Mouse (Mus musculus) limb, embryonic 13.5 days (tissue): ENCODE measurements at regions not wholly inside any gene's neighbourhood (a gene's known extent, or its start where the extent isn't known, plus 50 kb on each side); places are given as distances from the start of the nearest gene placed in this dataset.

Experiments used
- ATAC-seq: fragments of 200-750 bp; cut with Nextera tagmentation; 2 replicates; pipeline ENCODE4 v1.8.0; 2017; ENCODE audit warnings: low read depth, moderate number of reproducible peaks, moderate TSS enrichment; ENCODE audit not compliant: low FRiP score
- H3K27ac ChIP-seq: fragments of 300-500 bp; sonication (generic); 2 replicates; pipeline ENCODE4 v1.5.1; 2015; ENCODE audit warnings: inconsistent platforms, mild to moderate bottlenecking, moderate library complexity
- H3K27me3 ChIP-seq: fragments of 300-500 bp; sonication (generic); 2 replicates; pipeline ENCODE4 v1.6.1; 2015; ENCODE audit warnings: mild to moderate bottlenecking, inconsistent platforms
- H3K36me3 ChIP-seq: fragments of 300-500 bp; sonication (generic); 2 replicates; pipeline ENCODE4 v1.6.1; 2015; ENCODE audit warnings: inconsistent platforms, mild to moderate bottlenecking, moderate library complexity
- H3K4me1 ChIP-seq: fragments of 300-500 bp; sonication (generic); 2 replicates; pipeline ENCODE4 v1.6.1; 2015; ENCODE audit warnings: inconsistent platforms
- H3K4me2 ChIP-seq: fragments of 300-500 bp; sonication (generic); replicated peaks from 2 replicates; pipeline ENCODE4 v1.6.1; 2015; ENCODE audit warnings: inconsistent platforms, mild to moderate bottlenecking, moderate library complexity
- H3K4me3 ChIP-seq: fragments of 300-500 bp; sonication (generic); 2 replicates; pipeline ENCODE4 v1.5.1; 2015; ENCODE audit warnings: moderate library complexity, mild to moderate bottlenecking, inconsistent platforms
- H3K9ac ChIP-seq: fragments of 300-500 bp; sonication (generic); 2 replicates; pipeline ENCODE4 v1.6.1; 2015; ENCODE audit warnings: mild to moderate bottlenecking, inconsistent platforms
- H3K9me3 ChIP-seq: fragments of 300-500 bp; sonication (generic); 2 replicates; pipeline ENCODE4 v1.6.1; 2016; ENCODE audit warnings: inconsistent platforms
- WGBS: fragments of 180-500 bp; shearing (Covaris S2); methylation state at CpG from one replicate; pipeline ENCODE4 v1.1.7; 2015; 5-methylcytosine and 5-hydroxymethylcytosine counted together

DNA sequence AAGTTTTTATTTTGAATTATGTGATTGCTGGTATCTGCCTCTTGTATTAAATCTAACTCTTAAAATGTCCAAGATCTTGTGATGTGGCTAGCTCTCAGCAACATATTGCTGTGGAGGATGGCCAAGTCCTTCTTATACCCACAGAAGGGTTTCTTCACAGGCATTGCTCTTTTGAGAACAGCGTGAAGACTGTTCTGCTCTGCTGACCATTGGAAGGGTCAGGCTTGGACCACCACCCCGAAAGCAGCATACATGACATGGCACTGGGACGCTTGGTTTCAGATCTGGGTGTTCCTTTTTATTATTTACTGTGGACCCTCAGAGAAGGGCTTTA, 352.8 kb downstream of the Ankrd50 start:
- H3K36me3 ChIP-seq, result no peaks in the 10 kb centered on the region
- 92% methylated on average over 3 of the region's 3 CpGs for WGBS
- no peak for ATAC-seq

DNA sequence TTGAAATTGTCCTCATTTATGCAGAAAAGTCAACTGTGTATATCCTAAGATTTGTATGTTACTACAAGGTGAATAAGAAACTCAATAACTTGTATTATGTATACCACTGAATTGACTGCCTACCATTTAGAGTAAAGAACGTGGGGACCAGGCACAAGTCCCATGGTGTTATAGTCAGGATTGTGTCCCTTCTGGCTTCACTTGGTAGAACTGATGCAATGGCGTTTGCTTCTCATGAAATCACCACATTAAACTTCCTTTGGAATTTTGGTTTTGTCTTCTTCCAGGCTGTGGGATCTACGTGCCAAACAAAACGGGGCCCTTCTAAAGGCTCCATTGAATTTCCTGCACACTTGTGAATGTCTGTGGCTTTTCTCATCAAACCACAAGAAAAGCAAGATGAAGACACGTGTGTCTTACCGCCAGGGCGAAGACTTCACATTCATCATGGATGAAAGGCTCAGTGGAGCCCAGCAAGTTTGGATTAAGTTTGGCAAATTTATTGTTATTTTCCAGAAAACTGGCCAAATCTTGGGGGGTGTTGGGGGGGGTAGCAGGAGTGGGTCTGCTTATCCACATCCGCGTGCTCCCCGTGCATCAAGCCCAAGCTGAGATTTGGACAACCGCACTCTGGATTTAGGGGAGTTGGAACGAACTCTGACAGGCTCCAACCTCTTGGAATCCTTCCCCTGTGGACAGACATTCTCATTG, 353.3 kb downstream of the Ankrd50 start:
- H3K36me3 ChIP-seq, result no peaks in the 10 kb centered on the region
- H3K9me3 ChIP-seq, result no peaks in the 10 kb centered on the region
- H3K4me3 ChIP-seq, result no peak overlapping the region
- no peak overlapping the region for H3K9ac ChIP-seq
- no peak overlapping the region for H3K27ac ChIP-seq
- H3K4me2 ChIP-seq, result no peak overlapping the region
- peaks cover 9% of the 10 kb centered on the region; the same call in 1 of the 2 replicates for H3K4me1 ChIP-seq
- no peaks in the 10 kb centered on the region for H3K27me3 ChIP-seq
- no peak for ATAC-seq
- 87% methylated on average over 12 of the region's 12 CpGs for WGBS

More for the DNA sequence above, 352.8 kb downstream of the Ankrd50 start:
- no peaks in the 10 kb centered on the region for H3K27me3 ChIP-seq
- no peak overlapping the region for H3K27ac ChIP-seq
- peaks cover 9% of the 10 kb centered on the region; the same call in 1 of the 2 replicates for H3K4me1 ChIP-seq
- H3K4me3 ChIP-seq, result no peak overlapping the region
- H3K4me2 ChIP-seq, result no peak overlapping the region
- no peak overlapping the region for H3K9ac ChIP-seq
- no peaks in the 10 kb centered on the region for H3K9me3 ChIP-seq

GRCm38 (mm10) chr3:38130088-38130487, 354.6 kb downstream of the Ankrd50 start:
- H3K27ac ChIP-seq, result no peak overlapping the region
- H3K9ac ChIP-seq, result no peak overlapping the region
- no peak overlapping the region for H3K4me2 ChIP-seq
- H3K4me1 ChIP-seq, result peaks cover 9% of the 10 kb centered on the region; the same call in 1 of the 2 replicates
- no peaks in the 10 kb centered on the region for H3K9me3 ChIP-seq
- H3K4me3 ChIP-seq, result no peak overlapping the region
- WGBS, result 82% methylated on average over 1 of the region's 1 CpGs
- H3K36me3 ChIP-seq, result no peaks in the 10 kb centered on the region
- ATAC-seq, result no peak
- no peaks in the 10 kb centered on the region for H3K27me3 ChIP-seq

GRCm38 (mm10) chr3:38129167-38129500, 355.5 kb downstream of the Ankrd50 start:
- H3K9me3 ChIP-seq, result no peaks in the 10 kb centered on the region
- H3K4me1 ChIP-seq, result peaks cover 9% of the 10 kb centered on the region; the same call in 1 of the 2 replicates
- no peak overlapping the region for H3K4me3 ChIP-seq
- no peak overlapping the region for H3K9ac ChIP-seq
- no peaks in the 10 kb centered on the region for H3K27me3 ChIP-seq
- H3K27ac ChIP-seq, result no peak overlapping the region
- H3K4me2 ChIP-seq, result no peak overlapping the region
- ATAC-seq, result no peak
- no peaks in the 10 kb centered on the region for H3K36me3 ChIP-seq
- WGBS, result 68% methylated on average over 2 of the region's 2 CpGs

GRCm38 (mm10) chr3:38128486-38129166, 356.0 kb downstream of the Ankrd50 start:
- WGBS, result 65% methylated on average over 5 of the region's 5 CpGs
- Histone ChIP-seq H3K4me3 (no peak overlapping the region), H3K9me3 (no peaks in the 10 kb centered on the region), H3K4me2 (no peak overlapping the region), H3K36me3 (no peaks in the 10 kb centered on the region), H3K4me1 (peaks cover 9% of the 10 kb centered on the region; the same call in 1 of the 2 replicates), H3K27ac (no peak overlapping the region), H3K9ac (no peak overlapping the region), H3K27me3 (no peaks in the 10 kb centered on the region)
- ATAC-seq, result no peak

- no peak overlapping the region for H3K4me3 ChIP-seq
Measured at GRCm38 (mm10) chr3:38116071-38116787, 368.4 kb downstream of the Ankrd50 start.

DNA sequence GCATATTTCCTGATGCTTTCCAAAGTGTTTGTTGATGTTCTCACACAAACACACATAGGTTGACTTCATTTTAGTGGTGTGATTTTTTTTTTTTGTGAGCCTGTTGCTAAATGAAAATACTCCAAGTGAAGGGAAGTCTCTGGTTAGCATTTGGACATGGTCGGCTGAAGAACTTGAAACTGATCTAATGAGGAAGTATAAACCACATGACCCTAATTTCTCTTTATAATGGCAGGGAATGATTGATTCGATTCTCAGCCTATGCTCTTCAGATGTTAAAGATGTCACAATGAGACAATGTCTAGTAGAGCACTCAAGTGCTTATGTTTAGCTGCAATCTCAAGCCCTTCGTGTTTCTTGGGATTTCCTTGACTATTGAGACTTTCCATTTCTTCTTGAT, 372.1 kb downstream of the Ankrd50 start:
- H3K9me3 ChIP-seq, result no peaks in the 10 kb centered on the region
- H3K36me3 ChIP-seq, result no peaks in the 10 kb centered on the region
- 85% methylated on average over 3 of the region's 3 CpGs for WGBS
- no peaks in the 10 kb centered on the region for H3K4me1 ChIP-seq
- ATAC-seq, result no peak
- no peak overlapping the region for H3K4me2 ChIP-seq
- H3K27ac ChIP-seq, result no peak overlapping the region
- no peak overlapping the region for H3K4me3 ChIP-seq
- H3K27me3 ChIP-seq, result no peaks in the 10 kb centered on the region
- H3K9ac ChIP-seq, result no peak overlapping the region

More at GRCm38 (mm10) chr3:38116071-38116787, 368.4 kb downstream of the Ankrd50 start:
- Histone ChIP-seq H3K27ac (no peak overlapping the region), H3K4me1 (no peaks in the 10 kb centered on the region), H3K9me3 (no peaks in the 10 kb centered on the region), H3K4me2 (no peak overlapping the region), H3K9ac (no peak overlapping the region), H3K36me3 (no peaks in the 10 kb centered on the region), H3K27me3 (no peaks in the 10 kb centered on the region)
- ATAC-seq, result no peak
- WGBS, result 42% methylated on average over 7 of the region's 7 CpGs

GRCm38 (mm10) chr3:38105022-38105857, 379.4 kb downstream of the Ankrd50 start:
- Histone ChIP-seq H3K27me3 (no peaks in the 10 kb centered on the region), H3K9me3 (no peaks in the 10 kb centered on the region), H3K27ac (no peak overlapping the region), H3K36me3 (no peaks in the 10 kb centered on the region), H3K4me1 (no peaks in the 10 kb centered on the region), H3K9ac (no peak overlapping the region), H3K4me2 (no peak overlapping the region), H3K4me3 (no peak overlapping the region)
- no peak for ATAC-seq
- WGBS, result 85% methylated on average over 4 of the region's 4 CpGs

DNA sequence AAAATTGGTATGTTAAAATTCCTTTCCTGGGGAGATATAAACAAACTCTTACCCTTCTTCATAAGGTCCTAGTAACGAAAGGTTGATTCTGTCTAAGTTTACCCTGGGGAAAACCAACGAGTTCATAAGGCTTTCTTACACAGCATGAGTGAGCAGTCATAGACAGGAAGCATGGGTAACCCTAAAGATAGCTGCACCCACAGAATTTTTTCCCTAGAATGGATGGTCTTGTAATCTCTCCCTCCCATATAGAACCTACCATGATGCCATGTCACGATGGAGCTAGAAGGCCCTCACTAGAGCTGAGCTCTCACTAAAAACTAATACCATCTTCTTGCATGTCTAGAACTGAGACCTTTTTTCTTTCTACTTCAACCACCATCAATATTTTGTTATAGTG, 380.1 kb upstream of the Gm5148 start:
- Histone ChIP-seq H3K27ac (no peak overlapping the region), H3K4me2 (no peak overlapping the region), H3K9ac (no peak overlapping the region), H3K27me3 (no peaks in the 10 kb centered on the region), H3K9me3 (no peaks in the 10 kb centered on the region), H3K4me3 (no peak overlapping the region), H3K4me1 (no peaks in the 10 kb centered on the region), H3K36me3 (no peaks in the 10 kb centered on the region)
- ATAC-seq, result no peak
- WGBS, result 84% methylated on average over 3 of the region's 3 CpGs

- no peaks in the 10 kb centered on the region for H3K9me3 ChIP-seq
- 85% methylated on average over 1 of the region's 1 CpGs for WGBS
- no peaks in the 10 kb centered on the region for H3K36me3 ChIP-seq
- no peak for ATAC-seq
- H3K4me1 ChIP-seq, result no peaks in the 10 kb centered on the region
- H3K9ac ChIP-seq, result no peak overlapping the region
- H3K27me3 ChIP-seq, result no peaks in the 10 kb centered on the region
- no peak overlapping the region for H3K4me2 ChIP-seq
- no peak overlapping the region for H3K4me3 ChIP-seq
- H3K27ac ChIP-seq, result no peak overlapping the region
Measured at GRCm38 (mm10) chr3:38102985-38103384, 378.7 kb upstream of the Gm5148 start.

GRCm38 (mm10) chr3:38102181-38102580, 377.9 kb upstream of the Gm5148 start:
- H3K4me3 ChIP-seq, result no peak overlapping the region
- no peaks in the 10 kb centered on the region for H3K9me3 ChIP-seq
- H3K27ac ChIP-seq, result no peak overlapping the region
- H3K4me2 ChIP-seq, result no peak overlapping the region
- no peaks in the 10 kb centered on the region for H3K36me3 ChIP-seq
- no peak overlapping the region for H3K9ac ChIP-seq
- no peaks in the 10 kb centered on the region for H3K27me3 ChIP-seq
- H3K4me1 ChIP-seq, result no peaks in the 10 kb centered on the region
- ATAC-seq, result no peak
- WGBS, result 91% methylated on average over 1 of the region's 1 CpGs
